Mouse (Mus musculus): ENCODE measurements around the gene Lrig2.

DNA sequence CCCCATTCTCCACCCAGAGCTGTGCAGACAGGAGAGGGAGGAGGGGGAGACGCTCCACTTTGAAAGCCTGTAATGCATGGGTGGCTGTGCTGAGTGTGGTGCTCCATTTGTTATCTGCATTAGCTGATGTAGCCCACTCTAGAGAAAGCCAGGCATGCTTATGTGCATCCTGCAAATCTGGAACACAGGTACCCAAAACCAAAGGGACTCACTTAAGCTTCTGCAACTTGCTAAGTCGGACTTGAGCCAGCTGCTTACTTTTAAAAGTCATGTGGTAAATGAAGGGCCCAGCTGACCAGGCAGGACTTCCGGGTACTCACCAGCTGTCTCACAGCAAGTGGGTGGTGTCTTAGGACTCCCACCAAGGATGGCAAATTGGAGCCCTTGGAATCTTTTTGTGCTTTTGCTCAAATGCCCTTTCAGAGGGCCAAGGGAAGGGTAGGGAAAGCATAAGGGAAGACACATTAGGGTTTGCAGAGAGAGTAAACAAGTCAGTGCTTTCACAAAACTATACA is 66.7 kb downstream of the Lrig2 start:
- TF ChIP-seq CTCF (IDR thresholded peaks at IDR 0.05), result no peak
- TF ChIP-seq POLR2A (IDR thresholded peaks at IDR 0.05; ENCODE audit: insufficient read depth, low read depth, low read length), result no peak
- TF ChIP-seq EP300 (IDR thresholded peaks at IDR 0.05; ENCODE audit: insufficient read depth, low read depth, low read length), result no peak

All from heart, adult 2 months (tissue).